Mouse (Mus musculus) limb, embryonic 14.5 days (tissue): ENCODE measurements around the gene Cldn7. TPM values are rescaled to one million over a fixed set of nuclear protein-coding genes. Genes with fewer than 3 reads are reported as not detected.

Experiments used
- ATAC-seq: fragments of 200-750 bp; cut with Nextera tagmentation; 2 replicates; pipeline ENCODE4 v1.8.0; 2017; ENCODE audit warnings: low read depth, moderate number of reproducible peaks, moderate TSS enrichment; ENCODE audit not compliant: low FRiP score
- DNase-seq: peaks from one replicate; pipeline ENCODE4 v3.0.0-alpha.2; 2015; ENCODE audit warnings: low spot score
- H3K27ac ChIP-seq: fragments of 300-500 bp; sonication (generic); replicated peaks from 2 replicates; pipeline ENCODE4 v1.5.1; 2014; ENCODE audit warnings: low read depth, mild to moderate bottlenecking, low read length, moderate library complexity, mixed read lengths
- H3K27me3 ChIP-seq: fragments of 300-500 bp; sonication (generic); 2 replicates; pipeline ENCODE4 v1.6.1; 2014; ENCODE audit warnings: low read length, mixed read lengths; ENCODE audit not compliant: control insufficient read depth, insufficient read depth
- H3K36me3 ChIP-seq: fragments of 300-500 bp; sonication (generic); 2 replicates; pipeline ENCODE4 v1.6.1; 2014; ENCODE audit warnings: mild to moderate bottlenecking, low read length, moderate library complexity, mixed read lengths; ENCODE audit not compliant: control insufficient read depth, insufficient read depth
- H3K4me1 ChIP-seq: fragments of 300-500 bp; sonication (generic); 2 replicates; pipeline ENCODE4 v1.6.1; 2014; ENCODE audit warnings: antibody characterized with exemption, low read length, mixed read lengths; ENCODE audit not compliant: control insufficient read depth, insufficient read depth
- H3K4me2 ChIP-seq: fragments of 300-500 bp; sonication (generic); replicated peaks from 2 replicates; pipeline ENCODE4 v1.6.1; 2014; ENCODE audit warnings: low read depth, mild to moderate bottlenecking, low read length, moderate library complexity; ENCODE audit not compliant: severe bottlenecking
- H3K4me3 ChIP-seq: fragments of 300-500 bp; sonication (generic); replicated peaks from 2 replicates; pipeline ENCODE4 v1.5.1; 2014; ENCODE audit warnings: low read length
- H3K9ac ChIP-seq: fragments of 300-500 bp; sonication (generic); 2 replicates; pipeline ENCODE4 v1.6.1; 2014; ENCODE audit warnings: mild to moderate bottlenecking, low read depth, low read length, moderate library complexity; ENCODE audit not compliant: severe bottlenecking
- H3K9me3 ChIP-seq: fragments of 300-500 bp; sonication (generic); 2 replicates; pipeline ENCODE4 v1.6.1; 2016; ENCODE audit warnings: low read length; ENCODE audit not compliant: control insufficient read depth
- POLR2A ChIP-seq: fragments of 200-500 bp; IDR thresholded peaks from 2 replicates; pipeline ENCODE4 v1.8.0; 2012; ENCODE audit warnings: inconsistent platforms, mild to moderate bottlenecking, moderate library complexity, borderline replicate concordance; ENCODE audit not compliant: insufficient read depth, insufficient read length; ENCODE audit errors: extremely low read depth
- WGBS: fragments of 180-500 bp; shearing (Covaris S2); extraction: QIAGEN DNeasy Blood & Tissue Kit; methylation state at CpG from one replicate; pipeline ENCODE4 v1.1.7; 2014; 5-methylcytosine and 5-hydroxymethylcytosine counted together
- polyA plus RNA-seq, 2 experiments: library from polyadenylated mRNA; depleted of rRNA in 1 of 2; stranded (reverse) in 1 of 2; unstranded in 1 of 2; fragments of >200 nt; fragmentation: Nextera tagmentation in 1 of 2; extraction: Ambion mirVana in 1 of 2; gene quantifications; 2 replicates each; pipeline versions ENCODE4 v1.2.1 to v1.2.3; 2012 to 2014

Cldn7 gene
- polyA plus RNA-seq, 2 experiments = 6.3 to 7.6 TPM

- TF ChIP-seq POLR2A = no peak
- Histone ChIP-seq H3K9ac (no peak overlapping the region), H3K4me2 (no peak overlapping the region), H3K9me3 (no peaks in the 10 kb centered on the region), H3K4me1 (peaks cover 26% of the 10 kb centered on the region), H3K27me3 (no peaks in the 10 kb centered on the region), H3K27ac (no peak overlapping the region), H3K36me3 (peaks cover 6% of the 10 kb centered on the region), H3K4me3 (no peak overlapping the region)
- DNase-seq (no peak), ATAC-seq (no peak)
- WGBS = 58% methylated on average over 4 of the region's 5 CpGs
Observed at GRCm38 (mm10) chr11:69937834-69938233, 26.7 kb upstream of the Cldn7 start.

- no peak for DNase-seq
- Histone ChIP-seq H3K4me2 (no peak overlapping the region), H3K27ac (no peak overlapping the region), H3K9me3 (no peaks in the 10 kb centered on the region), H3K9ac (no peak overlapping the region), H3K4me3 (no peak overlapping the region), H3K36me3 (peaks cover 12% of the 10 kb centered on the region), H3K4me1 (peaks cover 26% of the 10 kb centered on the region), H3K27me3 (no peaks in the 10 kb centered on the region)
- no peak for ATAC-seq
- TF ChIP-seq POLR2A = no peak
- 26% methylated on average over 9 of the region's 9 CpGs for WGBS
Observed at GRCm38 (mm10) chr11:69938401-69938979, 26.1 kb upstream of the Cldn7 start.

- Histone ChIP-seq H3K4me1 (peaks cover 26% of the 10 kb centered on the region), H3K27ac (no peak overlapping the region), H3K9me3 (no peaks in the 10 kb centered on the region), H3K4me2 (no peak overlapping the region), H3K4me3 (no peak overlapping the region), H3K36me3 (peaks cover 18% of the 10 kb centered on the region), H3K9ac (no peak overlapping the region), H3K27me3 (no peaks in the 10 kb centered on the region)
- TF ChIP-seq POLR2A = no peak
- ATAC-seq = no peak
- WGBS = 68% methylated on average over 5 of the region's 5 CpGs
- no peak for DNase-seq
Observed at GRCm38 (mm10) chr11:69939181-69939580, 25.4 kb upstream of the Cldn7 start.

- ATAC-seq (no peak), DNase-seq (no peak)
- no peaks in the 10 kb centered on the region for H3K9me3 ChIP-seq
- no peak overlapping the region for H3K4me2 ChIP-seq
- TF ChIP-seq POLR2A = no peak
- WGBS = 91% methylated on average over 17 of the region's 17 CpGs
- no peak overlapping the region for H3K9ac ChIP-seq
- H3K27me3 ChIP-seq = no peaks in the 10 kb centered on the region
- H3K27ac ChIP-seq = no peak overlapping the region
- no peak overlapping the region for H3K4me3 ChIP-seq
- peaks cover 24% of the 10 kb centered on the region for H3K36me3 ChIP-seq
- peaks cover 23% of the 10 kb centered on the region for H3K4me1 ChIP-seq
Observed at GRCm38 (mm10) chr11:69939731-69940130, 24.8 kb upstream of the Cldn7 start.

GRCm38 (mm10) chr11:69940962-69941361 is 23.6 kb upstream of the Cldn7 start:
- TF ChIP-seq POLR2A = no peak
- Histone ChIP-seq H3K4me3 (no peak overlapping the region), H3K4me1 (peaks cover 23% of the 10 kb centered on the region), H3K9ac (no peak overlapping the region), H3K27me3 (no peaks in the 10 kb centered on the region), H3K9me3 (no peaks in the 10 kb centered on the region), H3K27ac (no peak overlapping the region), H3K4me2 (no peak overlapping the region), H3K36me3 (peaks cover 36% of the 10 kb centered on the region)
- WGBS = 76% methylated on average over 4 of the region's 4 CpGs
- DNase-seq = no peak
- ATAC-seq = no peak
